In the genomic region with DNA sequence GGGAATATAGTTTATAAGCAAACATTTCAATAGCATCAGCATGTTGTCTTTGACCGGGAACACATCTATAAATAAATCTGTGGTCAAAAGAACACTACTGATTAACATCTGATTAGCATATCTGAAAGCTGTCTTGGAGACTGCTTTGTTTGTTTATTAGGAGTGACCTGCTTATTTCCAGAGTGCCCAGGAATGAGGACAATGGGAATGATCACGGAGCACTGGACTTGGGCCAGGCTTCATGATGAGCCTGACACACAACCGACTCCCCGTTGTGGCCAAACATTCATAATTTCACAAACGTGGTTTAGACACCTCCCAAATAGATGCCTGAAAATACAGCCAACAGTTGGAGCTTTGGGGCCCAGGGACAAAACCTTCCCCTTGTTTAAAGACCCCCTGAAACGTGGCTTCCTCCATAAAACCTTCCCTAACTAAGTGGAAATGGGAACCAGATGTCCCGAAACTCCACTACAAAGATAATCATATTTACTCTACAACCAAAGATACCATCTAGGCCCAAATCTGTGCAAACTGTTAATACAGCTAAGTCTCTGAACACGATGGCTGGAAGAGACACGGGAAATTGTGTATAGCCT, we compare ENCODE assay signal across 14 mouse cellular contexts.
DNase-seq lines count a peak whose midpoint lies in the region; ATAC-seq and TF ChIP-seq lines count a peak whose summit lies in the region.
"Had no signal": no experiment of that assay in that cellular context is flagged by ENCODE, and none has a peak within 500 bp of the region (broad histone marks: within the 10 kb centered on the region; RNA-seq: fewer than 3 reads in every experiment).

No protein-coding gene starts in this region.

- no peak overlapping the region for H3K9ac ChIP-seq in forebrain, postnatal 0 days
- no peak overlapping the region for H3K9ac ChIP-seq in midbrain, embryonic 11.5 days (ENCODE audit: low read length)
- H3K9ac ChIP-seq in embryonic facial prominence, embryonic 13.5 days = no peak overlapping the region
- H3K9ac ChIP-seq: midbrain, embryonic 12.5 days had no signal

- peaks cover 61% of the 10 kb centered on the region for H3K27me3 ChIP-seq in forebrain, embryonic 10.5 days (ENCODE audit: poor library complexity, severe bottlenecking)
- no peaks in the 10 kb centered on the region; the same call in 1 of the 2 replicates for H3K27me3 ChIP-seq in forebrain, postnatal 0 days (ENCODE audit: insufficient read depth, low read length)
- H3K27me3 ChIP-seq in midbrain, embryonic 10.5 days (ENCODE audit: low read depth, poor library complexity, severe bottlenecking) = no peaks in the 10 kb centered on the region
- no peaks in the 10 kb centered on the region for H3K27me3 ChIP-seq in midbrain, embryonic 11.5 days (ENCODE audit: control insufficient read depth, insufficient read depth, low read length)
- H3K27me3 ChIP-seq in embryonic facial prominence, embryonic 13.5 days = no peaks in the 10 kb centered on the region
- H3K27me3 ChIP-seq: Patski had no signal

- 64% methylated on average over 9 of the region's 9 CpGs for WGBS in forebrain, embryonic 10.5 days
- WGBS in forebrain, postnatal 0 days = 19% methylated on average over 9 of the region's 9 CpGs
- 66% methylated on average over 9 of the region's 9 CpGs for WGBS in midbrain, embryonic 10.5 days
- WGBS in midbrain, embryonic 11.5 days = 61% methylated on average over 9 of the region's 9 CpGs
- WGBS in embryonic facial prominence, embryonic 13.5 days = 27% methylated on average over 9 of the region's 9 CpGs

- TF ChIP-seq CTCF in forebrain, postnatal 0 days (IDR thresholded peaks at IDR 0.05; ENCODE audit: low read depth) = no peak

- H3K4me1 ChIP-seq in forebrain, embryonic 10.5 days = peaks cover 14% of the 10 kb centered on the region
- no peaks in the 10 kb centered on the region; the same call in 1 of the 2 replicates for H3K4me1 ChIP-seq in forebrain, postnatal 0 days (ENCODE audit: insufficient read depth)
- peaks cover 18% of the 10 kb centered on the region for H3K4me1 ChIP-seq in midbrain, embryonic 10.5 days
- no peaks in the 10 kb centered on the region for H3K4me1 ChIP-seq in midbrain, embryonic 11.5 days (ENCODE audit: control insufficient read depth, insufficient read depth, low read length)
- peaks cover 28% of the 10 kb centered on the region for H3K4me1 ChIP-seq in embryonic facial prominence, embryonic 13.5 days

- no peak for DNase-seq in forebrain, embryonic 10.5 days (ENCODE audit: extremely low spot score, low spot score)
- no peak for DNase-seq in forebrain, postnatal 0 days
- no peak for DNase-seq in midbrain, embryonic 10.5 days (ENCODE audit: low spot score)
- DNase-seq in midbrain, embryonic 11.5 days (ENCODE audit: low spot score, missing footprints) = no peak
- peak; percentile 47 for DNase-seq in lung, postnatal 10 days
- DNase-seq in layer of hippocampus, postnatal 36 days = no peak
- no peak for DNase-seq in urinary bladder, postnatal 10 days (ENCODE audit: low spot score)
- DNase-seq: adrenal gland, postnatal 25 days; thymus, postnatal 36 days had no signal

- no peak overlapping the region for H3K4me2 ChIP-seq in forebrain, postnatal 0 days (ENCODE audit: low read depth)
- no peak overlapping the region for H3K4me2 ChIP-seq in midbrain, embryonic 11.5 days
- H3K4me2 ChIP-seq in embryonic facial prominence, embryonic 13.5 days = no peak overlapping the region
- H3K4me2 ChIP-seq: liver, embryonic 11.5 days; midbrain, embryonic 12.5 days had no signal

- H3K9me3 ChIP-seq in forebrain, embryonic 10.5 days = peaks cover 6% of the 10 kb centered on the region
- 0 out of 2 replicates have a peak, but pooled peaks cover 9% of the 10 kb centered on the region for H3K9me3 ChIP-seq in forebrain, postnatal 0 days (ENCODE audit: low read length)
- H3K9me3 ChIP-seq in midbrain, embryonic 10.5 days (replicated peaks) = no peaks in the 10 kb centered on the region; the same call in 1 of the 2 replicates
- H3K9me3 ChIP-seq in midbrain, embryonic 11.5 days (ENCODE audit: control insufficient read depth, low read length) = no peaks in the 10 kb centered on the region; the same call in 1 of the 2 replicates
- no peaks in the 10 kb centered on the region for H3K9me3 ChIP-seq in embryonic facial prominence, embryonic 13.5 days

- 0 out of 2 replicates have a peak overlapping the region, but pooled peaks have one; percentile 35 for H3K27ac ChIP-seq in forebrain, embryonic 10.5 days
- H3K27ac ChIP-seq in forebrain, postnatal 0 days (ENCODE audit: low read depth, low read length) = no peak overlapping the region
- H3K27ac ChIP-seq in midbrain, embryonic 10.5 days (replicated peaks) = peak overlapping the region; percentile 52
- no peak overlapping the region for H3K27ac ChIP-seq in midbrain, embryonic 11.5 days (ENCODE audit: low read depth, low read length)
- H3K27ac ChIP-seq in embryonic facial prominence, embryonic 13.5 days = peak overlapping the region; percentile 76
- H3K27ac ChIP-seq: midbrain, embryonic 12.5 days had no signal

- no peak for ATAC-seq in forebrain, postnatal 0 days
- no peak for ATAC-seq in midbrain, embryonic 11.5 days (ENCODE audit: low FRiP score)
- no peak for ATAC-seq in embryonic facial prominence, embryonic 13.5 days (ENCODE audit: insufficient number of reproducible peaks, insufficient read depth, low FRiP score, low TSS enrichment, low read depth)
- ATAC-seq: intestine, embryonic 16.5 days; Patski had no signal

- H3K4me3 ChIP-seq in forebrain, embryonic 10.5 days = no peak overlapping the region
- H3K4me3 ChIP-seq in forebrain, postnatal 0 days (ENCODE audit: low read depth, low read length) = no peak overlapping the region
- H3K4me3 ChIP-seq in midbrain, embryonic 10.5 days = no peak overlapping the region
- H3K4me3 ChIP-seq in midbrain, embryonic 11.5 days (ENCODE audit: low read depth, low read length) = no peak overlapping the region
- H3K4me3 ChIP-seq in embryonic facial prominence, embryonic 13.5 days = no peak overlapping the region
- H3K4me3 ChIP-seq: midbrain, embryonic 12.5 days had no signal

- no peaks in the 10 kb centered on the region for H3K36me3 ChIP-seq in forebrain, embryonic 10.5 days (replicated peaks)
- H3K36me3 ChIP-seq in forebrain, postnatal 0 days (ENCODE audit: insufficient read depth) = no peaks in the 10 kb centered on the region
- no peaks in the 10 kb centered on the region for H3K36me3 ChIP-seq in midbrain, embryonic 10.5 days
- H3K36me3 ChIP-seq in midbrain, embryonic 11.5 days (ENCODE audit: control insufficient read depth, insufficient read depth, low read length) = no peaks in the 10 kb centered on the region
- no peaks in the 10 kb centered on the region for H3K36me3 ChIP-seq in embryonic facial prominence, embryonic 13.5 days
- H3K36me3 ChIP-seq: midbrain, embryonic 12.5 days had no signal

Comparison
In these comparisons a context has a peak if more than half of its experiments do, and no peak if none do; other contexts are left out.
1. H3K27ac ChIP-seq: peak in forebrain, embryonic 10.5 days (single experiment), midbrain, embryonic 10.5 days (single experiment) and embryonic facial prominence, embryonic 13.5 days (single experiment); none in forebrain, postnatal 0 days (single experiment) and midbrain, embryonic 11.5 days (single experiment).